Comparison of ENCODE assay signal across 21 mouse cellular contexts in genomic region chr13:92738821-92739220, GRCm38 (mm10). TPM values are rescaled to one million over a fixed set of nuclear protein-coding genes. Genes with fewer than 3 reads are reported as not detected.
A peak's percentile ranks its signal among the peaks of the same experiment; 100 is the strongest.
DNase-seq lines count a peak whose midpoint lies in the region; TF ChIP-seq lines count a peak whose summit lies in the region.
"Had no signal": no experiment of that assay in that cellular context is flagged by ENCODE, and none has a peak within 500 bp of the region (broad histone marks: within the 10 kb centered on the region; RNA-seq: fewer than 3 reads in every experiment).

No protein-coding gene starts in this region.

- TF ChIP-seq CTCF in heart, adult 2 months (IDR thresholded peaks at IDR 0.05): no peak

- H3K27me3 ChIP-seq in heart, adult 2 months (ENCODE audit: control insufficient read depth, insufficient read depth, low read length): no peaks in the 10 kb centered on the region
- H3K27me3 ChIP-seq: embryonic facial prominence, embryonic 15.5 days; heart, embryonic 15.5 days; limb, embryonic 13.5 days had no signal

- no peaks in the 10 kb centered on the region for H3K4me1 ChIP-seq in heart, adult 2 months (ENCODE audit: control insufficient read depth, insufficient read depth, low read length)
- H3K4me1 ChIP-seq: limb, embryonic 13.5 days had no signal

- no peak overlapping the region for H3K27ac ChIP-seq in heart, adult 2 months
- H3K27ac ChIP-seq: embryonic facial prominence, embryonic 15.5 days; heart, embryonic 15.5 days; kidney, postnatal 0 days; layer of hippocampus, adult 2 months; limb, embryonic 13.5 days had no signal

- TF ChIP-seq POLR2A in heart, adult 2 months (IDR thresholded peaks at IDR 0.05; ENCODE audit: insufficient read depth, low read depth, low read length): no peak

- H3K4me3 ChIP-seq in heart, adult 2 months: no peak overlapping the region
- H3K4me3 ChIP-seq: embryonic facial prominence, embryonic 15.5 days; heart, embryonic 15.5 days; layer of hippocampus, adult 2 months; limb, embryonic 13.5 days had no signal

- H3K9ac ChIP-seq in heart, adult 2 months (ENCODE audit: low read depth, low read length): no peak overlapping the region
- H3K9ac ChIP-seq: embryonic facial prominence, embryonic 15.5 days; heart, embryonic 15.5 days; limb, embryonic 13.5 days had no signal

- TF ChIP-seq EP300 in heart, adult 2 months (IDR thresholded peaks at IDR 0.05; ENCODE audit: insufficient read depth, low read depth, low read length): no peak

- peak; percentile 50 for DNase-seq in heart, adult 11 months
- no peak for DNase-seq in heart, adult 2 months
- DNase-seq in spleen, postnatal 36 days (ENCODE audit: low spot score in 2 of 2): peak; percentile 64 to 66
- DNase-seq in spleen, adult 18-20 months: no peak
- DNase-seq in thymus, adult 18-20 months: peak; percentile 42 to 56
- DNase-seq in thymus, postnatal 4 days: peak; percentile 48
- DNase-seq in layer of hippocampus, adult 18-20 months (ENCODE audit: low spot score in 2 of 2): no peak
- DNase-seq in urinary bladder, adult 18-20 months (ENCODE audit: low spot score in 2 of 2): no peak
- DNase-seq: B cell, adult 2 months; cerebellum, adult 9-11 months; heart, postnatal 4 days; layer of hippocampus, postnatal 36 days; lung, postnatal 10 days; right cerebral cortex, postnatal 25 days had no signal

- no peaks in the 10 kb centered on the region for H3K36me3 ChIP-seq in heart, adult 2 months (ENCODE audit: control insufficient read depth, insufficient read depth, low read length)
- H3K36me3 ChIP-seq: embryonic facial prominence, embryonic 15.5 days; heart, embryonic 15.5 days; limb, embryonic 13.5 days had no signal

- H3K79me2 ChIP-seq in heart, adult 2 months (replicated peaks; ENCODE audit: control insufficient read depth, insufficient read depth, low read length): no peaks in the 10 kb centered on the region

- intact Hi-C loops in heart, adult 2 months (cut with DNase I): no loop called here

- 69% methylated on average over 3 of the region's 3 CpGs for WGBS in heart, adult 2 months

RNA-seq across cellular contexts. Expression of gene Thbs4, which starts 55.8 kb away (rescaled TPM):
- total RNA-seq in heart, adult 2 months (2021): 1 to 10 TPM; 4.3 to 4.6 TPM
- 4.9 and 7.0 TPM in 2 replicates for polyA plus RNA-seq in heart, adult 2 months (2012; rRNA removed)
- total RNA-seq in layer of hippocampus, adult 18-20 months (2021): 10 to 100 TPM; 23.1 to 24.3 TPM
- total RNA-seq: granulocyte monocyte progenitor cell, adult 5-6 weeks; megakaryocyte progenitor cell, adult 5-6 weeks had no signal

Comparison
In these comparisons a context has a peak if more than half of its experiments do, and no peak if none do; other contexts are left out.
1. DNase-seq: peak in heart, adult 11 months (single experiment), spleen, postnatal 36 days (2 of 2), thymus, adult 18-20 months (2 of 2) and thymus, postnatal 4 days (single experiment); none in heart, adult 2 months (0 of 2), spleen, adult 18-20 months (0 of 2), layer of hippocampus, adult 18-20 months (0 of 2) and urinary bladder, adult 18-20 months (0 of 2).
2. RNA of gene Thbs4, which starts 55.8 kb away (total RNA-seq): 23.1 to 24.3 TPM in layer of hippocampus, adult 18-20 months; 4.3 to 4.6 TPM in heart, adult 2 months; every median in the first group is over 4 times any median in the second.